ENCODE assay signal across 23 mouse cellular contexts in the genomic region with DNA sequence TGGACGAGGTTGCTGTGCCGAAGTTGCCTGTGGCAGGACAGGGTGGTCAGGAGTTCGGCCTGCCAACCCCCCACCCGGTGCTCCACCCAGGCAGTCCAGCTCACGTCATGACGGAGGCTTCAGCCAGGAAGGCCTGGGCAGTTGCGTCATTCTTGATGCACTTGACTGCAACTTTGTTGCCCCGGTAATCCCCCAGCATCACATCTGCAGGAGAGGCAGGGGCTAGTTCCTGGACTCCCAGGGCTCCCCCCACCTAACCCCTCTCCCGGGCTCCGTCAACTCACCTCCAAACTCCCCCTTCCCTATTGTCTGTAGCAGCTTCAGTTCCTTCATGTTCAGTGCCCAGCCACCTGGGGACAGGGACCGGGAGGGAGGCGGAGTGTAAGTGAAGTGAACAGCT. TPM values are rescaled to one million over a fixed set of nuclear protein-coding genes. Genes with fewer than 3 reads are reported as not detected.
DNase-seq lines count a peak whose midpoint lies in the region; ATAC-seq and TF ChIP-seq lines count a peak whose summit lies in the region.
"Had no signal": no experiment of that assay in that cellular context is flagged by ENCODE, and none has a peak within 500 bp of the region (broad histone marks: within the 10 kb centered on the region; RNA-seq: fewer than 3 reads in every experiment).

No protein-coding gene starts in this region.

- in situ Hi-C loops in CH12.LX (cut with MboI; ENCODE audit: low pct_ligation_motif_present, low pct_unique_long_range_greater_than_20kb, low sequenced_read_pairs) = no loop called here

- peak; percentile 6; the same call in 1 of the 2 replicates for ATAC-seq in forebrain, embryonic 13.5 days
- ATAC-seq in forebrain, embryonic 15.5 days (replicated peaks) = no peak
- ATAC-seq in kidney, embryonic 14.5 days (ENCODE audit: low FRiP score, low TSS enrichment) = peak; percentile 24; the same call in 1 of the 2 replicates
- 0 out of 2 replicates have a peak, but pooled peaks have one; percentile 2 for ATAC-seq in midbrain, embryonic 12.5 days (ENCODE audit: low FRiP score, low read depth)

- H3K27ac ChIP-seq in forebrain, embryonic 13.5 days = no peak overlapping the region
- H3K27ac ChIP-seq in forebrain, embryonic 15.5 days (replicated peaks) = no peak overlapping the region
- no peak overlapping the region for H3K27ac ChIP-seq in kidney, embryonic 14.5 days (ENCODE audit: low read depth, low read length)
- H3K27ac ChIP-seq in midbrain, embryonic 12.5 days (replicated peaks) = no peak overlapping the region
- no peak overlapping the region for H3K27ac ChIP-seq in midbrain, embryonic 10.5 days (replicated peaks)
- H3K27ac ChIP-seq in CH12.LX (ENCODE audit: insufficient read depth, low read depth) = peak overlapping the region; percentile 34; the same call in 1 of the 2 replicates
- H3K27ac ChIP-seq: heart, adult 2 months; layer of hippocampus, adult 2 months had no signal

- WGBS in forebrain, embryonic 13.5 days = 90% methylated on average over 12 of the region's 12 CpGs
- WGBS in forebrain, embryonic 15.5 days = 90% methylated on average over 12 of the region's 12 CpGs
- 91% methylated on average over 12 of the region's 12 CpGs for WGBS in kidney, embryonic 14.5 days
- 90% methylated on average over 12 of the region's 12 CpGs for WGBS in midbrain, embryonic 12.5 days
- 95% methylated on average over 12 of the region's 12 CpGs for WGBS in midbrain, embryonic 10.5 days

- peaks cover 7% of the 10 kb centered on the region for H3K4me1 ChIP-seq in forebrain, embryonic 13.5 days
- peaks cover 6% of the 10 kb centered on the region; the same call in 1 of the 2 replicates for H3K4me1 ChIP-seq in forebrain, embryonic 15.5 days
- no peaks in the 10 kb centered on the region for H3K4me1 ChIP-seq in kidney, embryonic 14.5 days (ENCODE audit: control insufficient read depth, insufficient read depth, low read length)
- 0 out of 2 replicates have a peak, but pooled peaks cover 4% of the 10 kb centered on the region for H3K4me1 ChIP-seq in midbrain, embryonic 12.5 days
- H3K4me1 ChIP-seq in midbrain, embryonic 10.5 days = peaks cover 10% of the 10 kb centered on the region
- H3K4me1 ChIP-seq in CH12.LX (ENCODE audit: control insufficient read depth in 1 of 2, insufficient read depth in 2 of 2) = peaks cover 19 to 61% of the 10 kb centered on the region in 2 experiments

- no peak for TF ChIP-seq POLR2A in CH12.LX (IDR thresholded peaks at IDR 0.05; ENCODE audit: low read depth, low read length)

- dilution Hi-C loops in CH12.LX (cut with MboI; ENCODE audit: extremely low pct_ligation_motif_present, extremely low pct_unique_long_range_greater_than_20kb, low sequenced_read_pairs) = no loop called here

- TF ChIP-seq EP300 in CH12.LX (IDR thresholded peaks at IDR 0.05; ENCODE audit: low read length) = no peak

- H3K27me3 ChIP-seq in forebrain, embryonic 13.5 days = no peaks in the 10 kb centered on the region
- H3K27me3 ChIP-seq in forebrain, embryonic 15.5 days = no peaks in the 10 kb centered on the region
- H3K27me3 ChIP-seq in kidney, embryonic 14.5 days (ENCODE audit: control insufficient read depth, insufficient read depth, low read length) = no peaks in the 10 kb centered on the region
- no peaks in the 10 kb centered on the region for H3K27me3 ChIP-seq in midbrain, embryonic 12.5 days
- H3K27me3 ChIP-seq in midbrain, embryonic 10.5 days (ENCODE audit: low read depth, poor library complexity, severe bottlenecking) = no peaks in the 10 kb centered on the region
- no peaks in the 10 kb centered on the region for H3K27me3 ChIP-seq in CH12.LX (replicated peaks)

- no peak overlapping the region for H3K9ac ChIP-seq in forebrain, embryonic 13.5 days
- H3K9ac ChIP-seq in forebrain, embryonic 15.5 days (replicated peaks) = no peak overlapping the region
- no peak overlapping the region for H3K9ac ChIP-seq in kidney, embryonic 14.5 days (ENCODE audit: low read depth, low read length)
- H3K9ac ChIP-seq in midbrain, embryonic 12.5 days (replicated peaks) = no peak overlapping the region
- no peak overlapping the region for H3K9ac ChIP-seq in CH12.LX (ENCODE audit: insufficient read depth, low read depth)

- H3K4me3 ChIP-seq in forebrain, embryonic 13.5 days = no peak overlapping the region
- no peak overlapping the region for H3K4me3 ChIP-seq in forebrain, embryonic 15.5 days
- no peak overlapping the region for H3K4me3 ChIP-seq in kidney, embryonic 14.5 days (ENCODE audit: low read length)
- H3K4me3 ChIP-seq in midbrain, embryonic 12.5 days = no peak overlapping the region
- no peak overlapping the region for H3K4me3 ChIP-seq in midbrain, embryonic 10.5 days
- no peak overlapping the region for H3K4me3 ChIP-seq in CH12.LX (replicated peaks in 1 of 3; ENCODE audit: low read depth in 2 of 3, low read length in 2 of 3, poor library complexity in 1 of 3)
- H3K4me3 ChIP-seq: heart, adult 2 months; layer of hippocampus, adult 2 months had no signal

- peaks cover 15% of the 10 kb centered on the region; the same call in 1 of the 2 replicates for H3K79me2 ChIP-seq in CH12.LX (replicated peaks; ENCODE audit: control insufficient read depth, extremely low read depth, insufficient read depth, poor library complexity, severe bottlenecking)

- no peak for DNase-seq in kidney, postnatal 14 days
- DNase-seq in midbrain, embryonic 10.5 days (ENCODE audit: low spot score) = no peak
- no peak for DNase-seq in CH12.LX (ENCODE audit: extremely low read depth)
- DNase-seq in right cerebral cortex, postnatal 36 days (ENCODE audit: low spot score in 2 of 2) = no peak
- DNase-seq: adrenal gland, adult 8-10 months had no signal

- no peak for TF ChIP-seq CTCF in CH12.LX (conservative IDR thresholded peaks at IDR 0.05 in 1 of 2, IDR thresholded peaks at IDR 0.05 in 1 of 2; ENCODE audit: low read depth in 2 of 2, low read length in 2 of 2)

- no peak overlapping the region for H3K4me2 ChIP-seq in forebrain, embryonic 13.5 days
- H3K4me2 ChIP-seq in forebrain, embryonic 15.5 days (replicated peaks) = no peak overlapping the region
- no peak overlapping the region for H3K4me2 ChIP-seq in kidney, embryonic 14.5 days (replicated peaks; ENCODE audit: low read depth, low read length)
- no peak overlapping the region for H3K4me2 ChIP-seq in midbrain, embryonic 12.5 days (replicated peaks)
- H3K4me2 ChIP-seq in CH12.LX (ENCODE audit: insufficient read depth, low read depth, poor library complexity, severe bottlenecking) = no peak overlapping the region

- peaks cover 85% of the 10 kb centered on the region for H3K36me3 ChIP-seq in forebrain, embryonic 13.5 days (ENCODE audit: poor library complexity, severe bottlenecking)
- peaks cover 65% of the 10 kb centered on the region for H3K36me3 ChIP-seq in forebrain, embryonic 15.5 days
- H3K36me3 ChIP-seq in kidney, embryonic 14.5 days (ENCODE audit: control insufficient read depth, insufficient read depth, low read length) = peaks cover 64% of the 10 kb centered on the region
- H3K36me3 ChIP-seq in midbrain, embryonic 12.5 days = peaks cover 84% of the 10 kb centered on the region
- H3K36me3 ChIP-seq in midbrain, embryonic 10.5 days = peaks cover 99% of the 10 kb centered on the region
- H3K36me3 ChIP-seq in CH12.LX (replicated peaks in 1 of 2; ENCODE audit: control insufficient read depth in 1 of 2, insufficient read depth in 1 of 2, low read length in 1 of 2) = peaks cover 77 to 100% of the 10 kb centered on the region in 2 experiments

- TF ChIP-seq RAD21 in CH12.LX (IDR thresholded peaks at IDR 0.05; ENCODE audit: low read depth, low read length) = no peak

- H3K9me3 ChIP-seq in forebrain, embryonic 13.5 days (replicated peaks) = no peaks in the 10 kb centered on the region
- H3K9me3 ChIP-seq in forebrain, embryonic 15.5 days = no peaks in the 10 kb centered on the region
- H3K9me3 ChIP-seq in kidney, embryonic 14.5 days (ENCODE audit: control insufficient read depth, low read length) = no peaks in the 10 kb centered on the region
- no peaks in the 10 kb centered on the region for H3K9me3 ChIP-seq in midbrain, embryonic 12.5 days
- no peaks in the 10 kb centered on the region for H3K9me3 ChIP-seq in midbrain, embryonic 10.5 days (replicated peaks)
- no peaks in the 10 kb centered on the region for H3K9me3 ChIP-seq in CH12.LX (replicated peaks; ENCODE audit: low read length)

RNA-seq across cellular contexts. Expression of gene Lman1l, which starts 8.1 kb away (rescaled TPM):
- polyA plus RNA-seq in forebrain, embryonic 13.5 days (2015; fragmentation: Nextera tagmentation; extraction: Ambion mirVana) = not detected in 2 replicates
- polyA plus RNA-seq in forebrain, embryonic 15.5 days (2015; fragmentation: Nextera tagmentation; extraction: Ambion mirVana) = not detected in 2 replicates
- not detected in 2 replicates for polyA plus RNA-seq in kidney, embryonic 14.5 days (2014; fragmentation: Nextera tagmentation; extraction: Ambion mirVana)
- 0.10 TPM in 1 of 2 replicates, not detected in the other for polyA plus RNA-seq in midbrain, embryonic 12.5 days (2016; fragmentation: Nextera tagmentation; extraction: Ambion mirVana)
- 0.10 TPM in 1 of 2 replicates, not detected in the other for polyA plus RNA-seq in midbrain, embryonic 10.5 days (2016; fragmentation: Nextera tagmentation; extraction: Ambion mirVana)
- total RNA-seq in CH12.LX (2012; rRNA removed) (0.08 TPM in 1 of 2 replicates, not detected in the other), CH12.LX (2014; rRNA removed) (not detected in 2 replicates)
- 0.19 and 0.29 TPM in 2 replicates for polyA plus RNA-seq in CH12.LX (2012; ENCODE audit: insufficient read length, low read depth)
- total RNA-seq: adrenal gland, adult 8-10 months; gastrocnemius, postnatal 25 days; heart, adult 2 months; heart, postnatal 4 days; layer of hippocampus, adult 2 months; layer of hippocampus, postnatal 25 days; liver, adult 2 months had no signal
- polyA plus RNA-seq: activated CD4-positive, CD25-positive, alpha-beta regulatory T cell, adult 4 months; embryonic facial prominence, embryonic 14.5 days; heart, embryonic 16.5 days; limb, embryonic 11.5 days; liver, adult 2 months; stomach, postnatal 0 days had no signal

RNA-seq across cellular contexts. Expression of gene Cplx3, which starts 22.6 kb away (rescaled TPM):
- not detected in 2 replicates for polyA plus RNA-seq in forebrain, embryonic 13.5 days (2015; fragmentation: Nextera tagmentation; extraction: Ambion mirVana)
- 0.45 TPM in 1 of 2 replicates, not detected in the other for polyA plus RNA-seq in forebrain, embryonic 15.5 days (2015; fragmentation: Nextera tagmentation; extraction: Ambion mirVana)
- not detected in 2 replicates for polyA plus RNA-seq in kidney, embryonic 14.5 days (2014; fragmentation: Nextera tagmentation; extraction: Ambion mirVana)
- 3.7 and 4.8 TPM in 2 replicates for polyA plus RNA-seq in midbrain, embryonic 12.5 days (2016; fragmentation: Nextera tagmentation; extraction: Ambion mirVana)
- 2.5 and 3.1 TPM in 2 replicates for polyA plus RNA-seq in midbrain, embryonic 10.5 days (2016; fragmentation: Nextera tagmentation; extraction: Ambion mirVana)
- total RNA-seq in CH12.LX (2012; rRNA removed) (not detected in 2 replicates), CH12.LX (2014; rRNA removed) (not detected in 2 replicates)
- 0.09 TPM in 1 of 2 replicates, not detected in the other for polyA plus RNA-seq in CH12.LX (2012; ENCODE audit: insufficient read length, low read depth)
- total RNA-seq: adrenal gland, adult 8-10 months; gastrocnemius, postnatal 25 days; heart, adult 2 months; heart, postnatal 4 days; liver, adult 2 months; MEL had no signal
- polyA plus RNA-seq: activated CD4-positive, CD25-positive, alpha-beta regulatory T cell, adult 4 months; embryonic facial prominence, embryonic 14.5 days; heart, adult 2 months; heart, embryonic 16.5 days; limb, embryonic 11.5 days; liver, adult 2 months; lung, adult 2 months; stomach, postnatal 0 days; urinary bladder, adult 2 months had no signal

RNA-seq across cellular contexts. Expression of gene Csk, which starts 24.7 kb away (rescaled TPM):
- 35.0 and 39.8 TPM in 2 replicates for polyA plus RNA-seq in forebrain, embryonic 13.5 days (2015; fragmentation: Nextera tagmentation; extraction: Ambion mirVana)
- polyA plus RNA-seq in forebrain, embryonic 15.5 days (2015; fragmentation: Nextera tagmentation; extraction: Ambion mirVana) = 37.4 and 41.7 TPM in 2 replicates
- 24.3 and 26.1 TPM in 2 replicates for polyA plus RNA-seq in kidney, embryonic 14.5 days (2014; fragmentation: Nextera tagmentation; extraction: Ambion mirVana)
- 35.3 and 40.0 TPM in 2 replicates for polyA plus RNA-seq in midbrain, embryonic 12.5 days (2016; fragmentation: Nextera tagmentation; extraction: Ambion mirVana)
- polyA plus RNA-seq in midbrain, embryonic 10.5 days (2016; fragmentation: Nextera tagmentation; extraction: Ambion mirVana) = 38.9 and 41.5 TPM in 2 replicates
- 111 and 122 TPM in 2 replicates for total RNA-seq in CH12.LX (2012; rRNA removed)
- total RNA-seq in CH12.LX (2014; rRNA removed) = 111 and 125 TPM in 2 replicates
- polyA plus RNA-seq in CH12.LX (2012; ENCODE audit: insufficient read length, low read depth) = 139 and 153 TPM in 2 replicates

RNA-seq across cellular contexts. Expression of gene Ulk3, which starts 39.5 kb away (rescaled TPM):
- polyA plus RNA-seq in forebrain, embryonic 13.5 days (2015; fragmentation: Nextera tagmentation; extraction: Ambion mirVana) = 20.0 and 20.3 TPM in 2 replicates
- polyA plus RNA-seq in forebrain, embryonic 15.5 days (2015; fragmentation: Nextera tagmentation; extraction: Ambion mirVana) = 26.6 and 29.8 TPM in 2 replicates
- 5.4 and 13.7 TPM in 2 replicates for polyA plus RNA-seq in kidney, embryonic 14.5 days (2014; fragmentation: Nextera tagmentation; extraction: Ambion mirVana)
- 21.6 and 22.9 TPM in 2 replicates for polyA plus RNA-seq in midbrain, embryonic 12.5 days (2016; fragmentation: Nextera tagmentation; extraction: Ambion mirVana)
- polyA plus RNA-seq in midbrain, embryonic 10.5 days (2016; fragmentation: Nextera tagmentation; extraction: Ambion mirVana) = 14.5 and 18.8 TPM in 2 replicates
- total RNA-seq in CH12.LX (2012; rRNA removed) (10.5 and 11.4 TPM in 2 replicates), CH12.LX (2014; rRNA removed) (1.8 and 2.6 TPM in 2 replicates)
- 10.0 and 11.8 TPM in 2 replicates for polyA plus RNA-seq in CH12.LX (2012; ENCODE audit: insufficient read length, low read depth)

RNA-seq across cellular contexts. Expression of gene Cyp1a2, which starts 54.8 kb away (rescaled TPM):
- polyA plus RNA-seq in forebrain, embryonic 13.5 days (2015; fragmentation: Nextera tagmentation; extraction: Ambion mirVana) = not detected in 2 replicates
- not detected in 2 replicates for polyA plus RNA-seq in forebrain, embryonic 15.5 days (2015; fragmentation: Nextera tagmentation; extraction: Ambion mirVana)
- polyA plus RNA-seq in kidney, embryonic 14.5 days (2014; fragmentation: Nextera tagmentation; extraction: Ambion mirVana) = not detected in 2 replicates
- not detected in 2 replicates for polyA plus RNA-seq in midbrain, embryonic 12.5 days (2016; fragmentation: Nextera tagmentation; extraction: Ambion mirVana)
- not detected in 2 replicates for polyA plus RNA-seq in midbrain, embryonic 10.5 days (2016; fragmentation: Nextera tagmentation; extraction: Ambion mirVana)
- total RNA-seq in CH12.LX (2012; rRNA removed) (not detected in 2 replicates), CH12.LX (2014; rRNA removed) (not detected in 2 replicates)
- not detected in 2 replicates for polyA plus RNA-seq in CH12.LX (2012; ENCODE audit: insufficient read length, low read depth)
- total RNA-seq: gastrocnemius, postnatal 25 days; heart, adult 2 months; heart, postnatal 4 days; layer of hippocampus, adult 2 months; layer of hippocampus, postnatal 25 days; MEL had no signal
- polyA plus RNA-seq: activated CD4-positive, CD25-positive, alpha-beta regulatory T cell, adult 4 months; embryonic facial prominence, embryonic 14.5 days; heart, adult 2 months; limb, embryonic 11.5 days; stomach, postnatal 0 days; urinary bladder, adult 2 months had no signal
